Mouse (Mus musculus) right cerebral cortex, adult 2 months (tissue): ENCODE measurements around the gene Siae.

Experiments
- DNase-seq, 2 experiments: peaks; one replicate each; pipeline ENCODE4 v3.0.0; 2021 to 2022; ENCODE audit warnings: low spot score in 2 of 2

Gene Siae

DNA sequence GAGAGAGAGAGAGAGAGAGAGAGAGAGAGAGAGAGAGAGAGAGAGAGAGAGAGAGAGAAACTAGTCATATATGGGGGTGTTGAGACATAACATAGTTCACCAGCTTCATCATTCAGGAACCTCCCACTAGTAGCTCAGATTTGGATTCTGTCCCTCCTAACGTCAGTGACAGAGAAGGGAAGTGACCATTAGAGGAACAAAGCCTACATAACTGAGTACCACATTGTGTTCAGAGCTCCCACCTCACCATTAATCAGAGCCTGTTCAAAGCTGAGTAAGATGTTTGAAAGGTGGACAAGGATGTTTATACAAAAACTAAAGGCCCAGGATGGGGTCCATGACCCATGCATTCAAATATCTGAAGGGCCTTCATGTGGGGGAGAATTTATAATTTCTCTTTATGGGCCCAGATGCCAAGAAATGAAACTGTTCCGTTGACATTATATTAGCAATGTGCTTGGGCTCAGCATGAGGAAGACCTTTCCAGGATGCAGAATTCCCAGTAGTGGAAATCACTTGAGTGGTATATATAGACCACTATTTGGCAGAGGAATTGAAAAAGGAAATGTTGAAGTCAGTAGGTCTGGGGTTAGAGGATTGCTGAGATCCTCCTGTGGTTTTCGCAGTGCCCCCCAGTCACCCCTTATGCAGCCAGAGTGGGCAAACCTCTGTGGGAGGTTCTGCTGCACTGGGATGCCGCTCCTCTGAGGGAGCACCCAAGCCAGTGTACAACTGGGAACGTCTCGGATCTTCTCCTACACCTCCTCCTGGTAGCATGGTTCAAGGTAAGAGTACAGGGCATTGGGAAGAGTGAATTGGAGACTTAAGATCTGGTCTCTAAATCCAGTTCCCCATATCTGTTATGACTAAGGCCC is 14.6 kb upstream of the Siae start:
- no peak for DNase-seq

GRCm38 (mm10) chr9:37541851-37542642 is 13.5 kb upstream of the Siae start:
- DNase-seq = no peak

- DNase-seq = no peak
Observed at GRCm38 (mm10) chr9:37543869-37544440, 11.5 kb upstream of the Siae start.

- DNase-seq = peak; percentile 84 to 88
Observed at GRCm38 (mm10) chr9:37544447-37545165, 10.9 kb upstream of the Siae start.

GRCm38 (mm10) chr9:37545166-37545610 is 10.3 kb upstream of the Siae start:
- DNase-seq = peak in 1 of 2 experiments; percentile 10

DNA sequence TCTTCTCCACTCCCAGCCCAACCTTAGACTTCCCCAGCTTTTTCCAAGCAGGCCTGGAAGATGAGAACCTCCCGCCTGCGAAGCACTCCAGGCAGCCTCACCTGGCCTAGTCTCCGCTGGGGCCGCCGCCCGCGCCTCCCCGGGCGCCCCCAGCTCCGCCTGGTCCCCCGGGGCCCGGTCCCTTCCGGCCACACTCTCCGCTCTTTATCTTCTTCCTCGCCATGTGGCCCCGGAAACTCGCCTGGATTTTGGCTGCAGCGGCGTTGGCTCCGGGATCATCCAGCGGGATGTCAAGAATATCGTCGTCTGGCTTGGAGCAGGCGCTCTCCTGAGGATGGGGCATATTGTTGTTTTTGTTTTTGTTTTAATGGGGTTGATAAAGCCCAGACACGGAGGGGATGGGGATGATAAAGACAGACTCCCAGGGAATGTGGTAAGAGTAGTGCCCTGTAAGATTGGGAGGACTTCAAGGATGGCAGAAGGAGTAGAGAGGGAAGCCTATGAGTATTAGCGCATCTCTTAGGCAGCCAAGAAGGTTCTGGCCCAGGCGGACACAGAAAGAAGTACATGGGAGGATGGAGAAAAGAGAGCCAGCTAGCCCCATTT is 9.5 kb upstream of the Siae start:
- DNase-seq = peak in 1 of 2 experiments; percentile 16

DNA sequence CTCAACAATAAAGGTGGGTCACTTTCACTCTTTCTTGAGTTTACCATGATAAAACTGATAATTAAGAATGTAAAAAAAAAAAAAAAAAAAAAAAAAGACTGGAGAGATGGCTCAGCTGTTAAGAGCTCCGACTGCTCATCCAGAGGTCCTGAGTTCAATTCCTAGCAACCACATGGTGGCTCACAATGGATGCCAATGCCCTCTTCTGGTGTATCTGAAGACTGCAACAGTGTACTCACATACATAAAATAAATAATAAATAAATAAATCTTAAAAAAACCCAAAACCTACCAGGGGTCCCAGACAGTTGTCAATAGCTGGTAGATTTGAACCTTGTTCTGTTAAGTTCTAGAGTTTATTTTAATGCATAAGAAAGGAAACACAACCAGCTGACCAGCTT is 8.6 kb upstream of the Siae start:
- DNase-seq = no peak

GRCm38 (mm10) chr9:37550435-37550834 is 5.1 kb upstream of the Siae start:
- no peak for DNase-seq

- DNase-seq = peak in 1 of 2 experiments; percentile 56
Observed at GRCm38 (mm10) chr9:37551751-37552531, 3.6 kb upstream of the Siae start.

GRCm38 (mm10) chr9:37552536-37553293 is 2.8 kb upstream of the Siae start, which contains the start of gene Nrgn:
Gene Nrgn (minus strand): TSS chr9:37552904.
- peak; percentile 90 for DNase-seq

DNA sequence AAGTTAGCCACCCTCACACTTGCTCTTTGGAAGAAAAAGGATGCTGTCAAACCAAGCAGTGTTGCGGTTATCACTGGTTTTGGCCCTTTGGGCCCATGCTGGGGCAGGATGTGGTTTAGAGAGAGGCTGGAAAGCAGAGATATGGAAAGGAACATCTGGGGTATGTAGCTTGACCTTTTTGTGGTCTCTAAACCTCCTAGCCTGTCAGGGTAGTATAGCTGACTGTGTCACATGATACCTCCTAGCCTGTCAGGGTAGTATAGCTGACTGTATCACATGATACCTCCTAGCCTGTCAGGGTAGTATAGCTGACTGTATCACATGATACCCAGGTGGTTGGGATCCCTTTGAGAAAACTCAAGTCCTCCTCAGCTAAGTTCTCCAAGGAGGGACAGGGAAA is 1.2 kb upstream of the Siae start:
- DNase-seq = no peak

DNA sequence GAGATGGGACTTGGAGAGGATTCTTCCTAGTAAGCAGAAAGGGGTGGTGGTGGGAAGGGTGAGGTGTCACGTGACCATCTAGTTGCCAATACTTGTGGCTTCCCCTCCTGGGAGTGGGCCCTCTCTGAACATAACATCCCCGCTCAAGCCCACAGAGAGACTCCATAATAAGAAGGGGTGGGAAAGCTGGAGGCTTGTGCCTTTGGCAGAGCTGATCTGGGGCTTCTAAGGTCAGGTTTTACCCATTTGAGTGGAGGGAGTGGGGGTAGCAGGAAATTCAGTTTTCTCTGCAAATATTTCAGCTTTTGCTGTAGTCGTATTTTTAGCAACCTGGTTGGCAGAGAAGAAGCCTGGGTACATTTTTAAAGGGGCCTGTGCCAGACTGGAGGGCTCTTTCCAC is 868 bp downstream of the Siae start:
- DNase-seq = peak in 1 of 2 experiments; percentile 23

GRCm38 (mm10) chr9:37560617-37561016 is 5.1 kb downstream of the Siae start:
- no peak for DNase-seq

GRCm38 (mm10) chr9:37563805-37564204 is 8.3 kb downstream of the Siae start:
- DNase-seq = no peak

DNA sequence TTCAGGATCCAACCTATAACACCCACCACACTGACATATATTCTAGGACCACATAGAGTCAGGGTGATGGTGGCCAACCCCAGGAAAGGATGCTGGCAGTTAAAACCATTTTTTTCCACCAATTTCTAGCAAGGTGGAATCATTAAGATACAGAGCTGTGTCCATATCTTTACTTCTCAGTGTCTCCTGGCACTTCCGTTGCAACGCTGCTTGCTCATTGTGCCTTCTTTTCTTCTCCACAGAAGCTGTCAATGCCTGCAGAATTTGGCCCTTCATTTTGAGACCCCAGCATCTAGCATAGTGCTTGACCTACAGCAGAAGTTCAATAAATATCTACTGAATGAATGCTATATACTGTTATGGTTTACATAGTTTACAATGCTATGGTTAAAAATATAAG is 11.5 kb downstream of the Siae start:
- no peak for DNase-seq

DNA sequence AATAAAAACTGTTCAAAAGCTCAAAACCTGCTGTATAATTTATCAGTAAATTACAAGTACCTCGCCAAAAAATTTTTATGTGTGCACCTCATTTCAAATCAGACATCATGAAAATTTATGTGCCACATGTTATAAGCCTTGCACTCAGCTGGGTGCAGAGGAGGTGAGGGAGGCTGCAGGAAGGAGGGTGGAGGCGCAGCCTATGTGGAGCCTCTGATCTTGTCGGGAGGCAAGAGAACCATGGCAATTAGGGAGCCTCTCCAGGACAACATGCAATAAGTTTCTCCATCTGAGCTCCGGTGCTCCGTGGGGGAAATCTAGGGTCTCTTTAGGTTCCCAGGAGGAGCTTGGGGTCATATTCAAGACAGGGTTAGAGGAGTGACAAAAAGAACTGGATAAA is 12.0 kb downstream of the Siae start:
- peak in 1 of 2 experiments; percentile 17 for DNase-seq

DNA sequence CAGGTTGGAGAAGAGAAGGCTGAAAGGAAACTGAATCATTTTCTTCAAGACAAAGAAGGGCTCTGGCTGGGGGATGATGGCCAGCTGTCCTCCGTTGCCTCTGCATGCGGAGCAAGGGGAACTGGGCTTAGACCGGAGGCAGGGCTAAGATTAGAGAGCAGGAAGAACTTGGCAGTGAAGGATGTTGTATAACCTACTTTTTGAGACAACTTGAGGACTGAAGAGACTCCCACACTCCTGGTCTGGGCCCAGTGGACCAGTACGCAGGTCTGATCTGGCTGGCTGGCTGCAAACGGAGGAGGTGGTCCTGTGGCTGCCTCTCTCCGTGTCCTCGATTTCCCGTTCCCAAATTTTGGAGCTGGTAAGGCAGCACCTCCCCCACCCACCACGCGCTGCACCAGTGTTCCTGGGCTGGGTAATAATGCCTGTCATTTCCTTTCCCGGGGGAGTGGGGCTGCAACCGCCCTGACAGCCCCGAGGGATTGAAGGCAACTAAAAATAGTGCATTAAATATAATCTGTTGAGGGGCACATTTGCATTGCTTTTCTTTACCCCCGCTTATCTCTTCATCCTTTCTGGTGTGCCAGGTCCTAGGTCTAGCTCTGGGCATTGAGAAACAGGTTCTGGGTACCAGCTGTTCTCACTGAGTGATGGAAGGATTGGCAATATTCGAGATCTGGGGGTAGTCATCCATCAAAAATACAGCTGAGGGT is 12.6 kb downstream of the Siae start:
- DNase-seq = peak; percentile 66 to 73

DNA sequence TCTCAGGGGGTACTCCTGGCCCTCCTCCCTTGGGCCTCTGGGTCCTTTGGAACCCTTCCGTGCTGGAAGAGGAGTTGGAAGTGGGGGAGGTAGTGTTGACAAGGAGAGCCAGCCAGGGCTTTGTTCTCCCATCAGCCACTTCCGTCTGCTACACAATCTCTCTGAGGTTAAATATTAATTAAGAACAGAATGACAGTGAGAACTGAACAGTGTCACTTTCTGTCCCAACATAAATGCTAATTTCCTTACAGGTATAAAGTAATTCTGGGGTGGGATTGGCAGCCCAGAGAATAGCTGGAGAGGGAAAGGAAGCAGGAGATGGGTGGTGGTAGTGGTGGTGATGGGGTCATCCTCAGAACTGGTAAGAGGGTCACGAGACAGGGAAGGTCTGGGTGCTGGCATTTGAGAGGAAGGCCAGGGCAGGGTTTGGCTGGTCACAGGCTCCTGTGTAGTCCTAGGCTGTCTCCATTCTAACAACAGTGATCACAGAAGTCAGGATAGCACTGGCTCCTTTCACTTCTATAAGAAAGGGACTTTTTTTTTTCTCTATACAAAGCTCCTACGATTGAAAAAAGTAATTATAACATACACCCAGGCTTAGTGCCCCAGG is 13.2 kb downstream of the Siae start:
- DNase-seq = no peak
